ENCODE assay signal across 9 mouse cellular contexts in the genomic region with DNA sequence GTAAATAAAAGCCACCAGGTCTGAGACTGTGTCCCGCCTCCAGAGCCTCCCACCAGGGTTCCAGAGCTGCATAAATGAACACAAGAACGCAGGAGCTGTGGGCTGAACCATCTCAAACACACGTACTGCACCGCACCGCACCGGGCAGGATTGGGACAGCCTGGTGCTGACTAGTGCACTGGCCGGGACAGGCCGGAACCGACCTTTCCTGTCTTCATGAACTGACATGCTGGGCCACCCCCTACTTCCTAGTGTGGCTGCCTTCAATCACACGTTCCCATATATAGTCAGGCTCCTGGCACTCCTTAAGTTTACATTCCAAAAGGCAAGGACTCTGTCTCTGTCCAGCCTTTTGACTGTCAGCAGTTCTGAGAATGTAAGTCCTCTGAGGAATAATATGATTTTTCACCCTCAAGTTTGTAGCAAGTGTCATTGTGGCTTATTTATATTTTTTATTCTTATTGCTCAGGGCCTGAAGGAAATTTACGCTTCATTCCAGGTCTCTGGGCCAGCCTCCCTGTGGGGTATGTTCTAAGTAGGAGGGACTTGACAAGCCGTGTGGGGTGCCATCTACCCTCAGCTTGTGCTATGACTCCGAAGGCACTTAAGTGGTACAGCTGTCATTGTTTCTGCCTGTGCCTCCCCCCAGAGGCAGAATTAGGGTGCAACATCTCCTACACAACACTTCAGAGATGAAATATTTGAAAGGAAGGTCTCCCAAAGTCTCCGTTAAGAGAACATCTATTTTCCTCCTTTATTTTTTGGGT. TPM values are rescaled to one million over a fixed set of nuclear protein-coding genes. Genes with fewer than 3 reads are reported as not detected.
DNase-seq lines count a peak whose midpoint lies in the region; ATAC-seq and TF ChIP-seq lines count a peak whose summit lies in the region.
"Had no signal": no experiment of that assay in that cellular context is flagged by ENCODE, and none has a peak within 500 bp of the region (broad histone marks: within the 10 kb centered on the region; RNA-seq: fewer than 3 reads in every experiment).

No protein-coding gene starts in this region.

- TF ChIP-seq POLR2A in thymus, adult 2 months (IDR thresholded peaks at IDR 0.05; ENCODE audit: control insufficient read depth, extremely low read depth, insufficient read depth, low read length, poor library complexity), result no peak

- no peak overlapping the region for H3K9ac ChIP-seq in limb, embryonic 12.5 days (replicated peaks)
- no peak overlapping the region for H3K9ac ChIP-seq in stomach, embryonic 14.5 days (replicated peaks; ENCODE audit: low read depth, low read length)

- no peak for DNase-seq in frontal cortex, postnatal 10 days (ENCODE audit: low spot score in 2 of 2)
- peak; percentile 80 for DNase-seq in brain, adult 2 months (ENCODE audit: low read depth, low spot score)
- peak; percentile 53 for DNase-seq in heart, postnatal 4 days
- DNase-seq in cerebellum, adult 11-12 months, result no peak
- DNase-seq in thymus, adult 2 months, result no peak

- TF ChIP-seq CTCF in thymus, adult 2 months (IDR thresholded peaks at IDR 0.05; ENCODE audit: borderline replicate concordance, control insufficient read depth, extremely low read depth, insufficient read depth, low read length, poor library complexity), result no peak

- H3K9me3 ChIP-seq in limb, embryonic 12.5 days, result no peaks in the 10 kb centered on the region
- no peaks in the 10 kb centered on the region for H3K9me3 ChIP-seq in stomach, embryonic 14.5 days (ENCODE audit: control insufficient read depth, low read depth, low read length)

- H3K36me3 ChIP-seq in limb, embryonic 12.5 days, result peaks cover 16% of the 10 kb centered on the region
- no peaks in the 10 kb centered on the region for H3K36me3 ChIP-seq in stomach, embryonic 14.5 days (ENCODE audit: control insufficient read depth, insufficient read depth, low read length)
- no peaks in the 10 kb centered on the region for H3K36me3 ChIP-seq in thymus, adult 2 months (ENCODE audit: control insufficient read depth, insufficient read depth, low read length)

- peak overlapping the region; percentile 98 for H3K27ac ChIP-seq in limb, embryonic 12.5 days
- peak overlapping the region; percentile 98 for H3K27ac ChIP-seq in stomach, embryonic 14.5 days (ENCODE audit: low read length)
- H3K27ac ChIP-seq in thymus, adult 2 months (ENCODE audit: control insufficient read depth, insufficient read depth, low read length), result no peak overlapping the region

- WGBS in limb, embryonic 12.5 days, result 51% methylated on average over 14 of the region's 14 CpGs
- 33% methylated on average over 14 of the region's 14 CpGs for WGBS in stomach, embryonic 14.5 days
- WGBS in thymus, adult 2 months, result 83% methylated on average over 14 of the region's 14 CpGs

- peak; percentile 72 for ATAC-seq in frontal cortex, adult (ENCODE audit: low TSS enrichment)
- ATAC-seq in limb, embryonic 12.5 days (ENCODE audit: insufficient number of reproducible peaks, insufficient read depth, low FRiP score, low TSS enrichment, low read depth), result no peak
- ATAC-seq in stomach, embryonic 14.5 days (ENCODE audit: insufficient number of reproducible peaks, insufficient read depth, low FRiP score, low read depth), result peak; percentile 23; the same call in 1 of the 2 replicates

- H3K4me2 ChIP-seq in limb, embryonic 12.5 days, result no peak overlapping the region
- peak overlapping the region; percentile 25; the same call in 1 of the 2 replicates for H3K4me2 ChIP-seq in stomach, embryonic 14.5 days (replicated peaks; ENCODE audit: low read depth, low read length)

- peaks cover 61% of the 10 kb centered on the region for H3K4me1 ChIP-seq in limb, embryonic 12.5 days (replicated peaks)
- H3K4me1 ChIP-seq in stomach, embryonic 14.5 days (ENCODE audit: control insufficient read depth, insufficient read depth, low read length), result peaks cover 48% of the 10 kb centered on the region
- H3K4me1 ChIP-seq in thymus, adult 2 months (replicated peaks; ENCODE audit: control insufficient read depth, insufficient read depth, low read length), result no peaks in the 10 kb centered on the region

- H3K27me3 ChIP-seq in limb, embryonic 12.5 days, result no peaks in the 10 kb centered on the region
- H3K27me3 ChIP-seq in stomach, embryonic 14.5 days (ENCODE audit: control insufficient read depth, insufficient read depth, low read length), result no peaks in the 10 kb centered on the region
- H3K27me3 ChIP-seq in thymus, adult 2 months (ENCODE audit: control insufficient read depth, insufficient read depth, low read length), result no peaks in the 10 kb centered on the region

- no peak overlapping the region for H3K4me3 ChIP-seq in limb, embryonic 12.5 days (replicated peaks)
- no peak overlapping the region for H3K4me3 ChIP-seq in stomach, embryonic 14.5 days (ENCODE audit: low read depth, low read length)
- H3K4me3 ChIP-seq in thymus, adult 2 months (ENCODE audit: control insufficient read depth, insufficient read depth, low read length), result no peak overlapping the region

RNA-seq across cellular contexts. Expression of gene Tmem204, which starts 1.1 kb away (rescaled TPM):
- total RNA-seq in heart, postnatal 4 days (2021), result 10 to 100 TPM; 25.2 to 27.4 TPM
- polyA plus RNA-seq in limb, embryonic 12.5 days (2016; fragmentation: Nextera tagmentation; extraction: Ambion mirVana), result 11.0 and 12.0 TPM in 2 replicates
- polyA plus RNA-seq in stomach, embryonic 14.5 days (2014; fragmentation: Nextera tagmentation; extraction: Ambion mirVana), result 21.6 TPM in 2 replicates
- 7.2 and 11.3 TPM in 2 replicates for polyA plus RNA-seq in thymus, adult 2 months (2012; rRNA removed)

RNA-seq across cellular contexts. Expression of gene Telo2, which starts 33.5 kb away (rescaled TPM):
- total RNA-seq in heart, postnatal 4 days (2021), result 10 to 100 TPM; 16.4 to 17.5 TPM
- polyA plus RNA-seq in limb, embryonic 12.5 days (2016; fragmentation: Nextera tagmentation; extraction: Ambion mirVana), result 58.0 and 60.1 TPM in 2 replicates
- polyA plus RNA-seq in stomach, embryonic 14.5 days (2014; fragmentation: Nextera tagmentation; extraction: Ambion mirVana), result 38.2 and 40.5 TPM in 2 replicates
- polyA plus RNA-seq in thymus, adult 2 months (2012; rRNA removed), result 26.4 and 28.1 TPM in 2 replicates

RNA-seq across cellular contexts. Expression of gene Ptx4, which starts 38.3 kb away (rescaled TPM):
- total RNA-seq in heart, postnatal 4 days (2021), result 1 to 10 TPM; 1.4 TPM
- polyA plus RNA-seq in limb, embryonic 12.5 days (2016; fragmentation: Nextera tagmentation; extraction: Ambion mirVana), result 0.31 and 0.42 TPM in 2 replicates
- 0.16 and 0.28 TPM in 2 replicates for polyA plus RNA-seq in stomach, embryonic 14.5 days (2014; fragmentation: Nextera tagmentation; extraction: Ambion mirVana)
- polyA plus RNA-seq in thymus, adult 2 months (2012; rRNA removed), result not detected in 2 replicates
- total RNA-seq: ES-E14 had no signal

RNA-seq across cellular contexts. Expression of gene Clcn7, which starts 50.9 kb away (rescaled TPM):
- 10 to 100 TPM; 25.2 to 25.6 TPM for total RNA-seq in heart, postnatal 4 days (2021)
- 24.6 and 26.0 TPM in 2 replicates for polyA plus RNA-seq in limb, embryonic 12.5 days (2016; fragmentation: Nextera tagmentation; extraction: Ambion mirVana)
- 19.7 and 20.4 TPM in 2 replicates for polyA plus RNA-seq in stomach, embryonic 14.5 days (2014; fragmentation: Nextera tagmentation; extraction: Ambion mirVana)
- polyA plus RNA-seq in thymus, adult 2 months (2012; rRNA removed), result 43.4 and 45.9 TPM in 2 replicates

Comparison
In these comparisons a context has a peak if more than half of its experiments do, and no peak if none do; other contexts are left out.
1. DNase-seq: peak in brain, adult 2 months (single experiment) and heart, postnatal 4 days (single experiment); none in frontal cortex, postnatal 10 days (0 of 2), cerebellum, adult 11-12 months (single experiment) and thymus, adult 2 months (single experiment).